Mouse (Mus musculus) midbrain, postnatal 0 days (tissue): ENCODE data around the gene Wnt7b. TPM values are rescaled to one million over a fixed set of nuclear protein-coding genes. Genes with fewer than 3 reads are reported as not detected.

Experiments used
- ATAC-seq: fragments of 200-750 bp; cut with Nextera tagmentation; 2 replicates; pipeline ENCODE4 v1.8.0; 2017; ENCODE audit warnings: moderate number of reproducible peaks, mild to moderate bottlenecking, moderate TSS enrichment, moderate library complexity; ENCODE audit not compliant: low FRiP score
- DNase-seq: peaks from one replicate; pipeline ENCODE4 v3.0.0-alpha.2; 2015; ENCODE audit warnings: low spot score
- H3K27ac ChIP-seq: fragments of 300-500 bp; sonication (generic); 2 replicates; pipeline ENCODE4 v1.5.1; 2014; ENCODE audit warnings: low read depth, mild to moderate bottlenecking, low read length, mixed read lengths
- H3K27me3 ChIP-seq: fragments of 300-500 bp; sonication (generic); 2 replicates; pipeline ENCODE4 v1.6.1; 2014; ENCODE audit warnings: low read length, control low read depth, mixed read lengths; ENCODE audit not compliant: insufficient read depth
- H3K36me3 ChIP-seq: fragments of 300-500 bp; sonication (generic); 2 replicates; pipeline ENCODE4 v1.6.1; 2014; ENCODE audit warnings: low read length, control low read depth, mixed read lengths; ENCODE audit not compliant: insufficient read depth
- H3K4me1 ChIP-seq: fragments of 300-500 bp; sonication (generic); 2 replicates; pipeline ENCODE4 v1.6.1; 2014; ENCODE audit warnings: mild to moderate bottlenecking, control low read depth, antibody characterized with exemption, low read length, mixed read lengths; ENCODE audit not compliant: insufficient read depth
- H3K4me2 ChIP-seq: fragments of 300-500 bp; sonication (generic); 2 replicates; pipeline ENCODE4 v1.6.1; 2014; ENCODE audit warnings: low read depth, mild to moderate bottlenecking, low read length, mixed read lengths; ENCODE audit not compliant: poor library complexity, severe bottlenecking
- H3K4me3 ChIP-seq: fragments of 300-500 bp; sonication (generic); 2 replicates; pipeline ENCODE4 v1.5.1; 2014; ENCODE audit warnings: low read depth, mild to moderate bottlenecking, low read length, moderate library complexity
- H3K9ac ChIP-seq: fragments of 300-500 bp; sonication (generic); replicated peaks from 2 replicates; pipeline ENCODE4 v1.6.1; 2014; ENCODE audit warnings: mild to moderate bottlenecking, low read length, moderate library complexity, mixed read lengths; ENCODE audit not compliant: poor library complexity, severe bottlenecking
- H3K9me3 ChIP-seq: fragments of 300-500 bp; sonication (generic); 2 replicates; pipeline ENCODE4 v1.6.1; 2016; ENCODE audit warnings: low read length, control low read depth
- CTCF ChIP-seq: IDR thresholded peaks from 2 replicates; pipeline ENCODE4 v1.5.1; 2016; ENCODE audit warnings: antibody characterized with exemption, mild to moderate bottlenecking
- WGBS: fragments of 180-500 bp; shearing (Covaris S2); extraction: QIAGEN DNeasy Blood & Tissue Kit; methylation state at CpG from one replicate; pipeline ENCODE4 v1.1.7; 2014; 5-methylcytosine and 5-hydroxymethylcytosine counted together
- polyA plus RNA-seq: library from polyadenylated mRNA; unstranded; fragments of >200 nt; fragmentation: Nextera tagmentation; extraction: Ambion mirVana; gene quantifications from 2 replicates; pipeline ENCODE4 v1.2.1, GENCODE M21; 2015
- total RNA-seq: library from RNA; depleted of rRNA; stranded (reverse); fragments of >200 nt; gene quantifications from 2 replicates; pipeline ENCODE4 v1.2.3, GENCODE M21; 2014

Gene Wnt7b
- total and polyA plus RNA-seq, 2 experiments from 2014 or later = 19.5 to 34.3 TPM

- Histone ChIP-seq H3K4me2 (no peak overlapping the region), H3K9me3 (no peaks in the 10 kb centered on the region), H3K4me1 (no peaks in the 10 kb centered on the region), H3K27ac (no peak overlapping the region), H3K36me3 (no peaks in the 10 kb centered on the region), H3K9ac (no peak overlapping the region), H3K4me3 (no peak overlapping the region), H3K27me3 (peaks cover 3% of the 10 kb centered on the region; the same call in 1 of the 2 replicates)
- ATAC-seq = no peak
- no peak for DNase-seq
- 72% methylated on average over 5 of the region's 5 CpGs for WGBS
- TF ChIP-seq CTCF = no peak
These were observed 27.8 kb upstream of the Wnt7b start for GRCm38 (mm10) chr15:85610120-85610519.

- H3K4me1 ChIP-seq = no peaks in the 10 kb centered on the region
- H3K4me2 ChIP-seq = no peak overlapping the region
- DNase-seq (no peak), ATAC-seq (no peak)
- peak; percentile 30 for TF ChIP-seq CTCF
- 80% methylated on average over 5 of the region's 5 CpGs for WGBS
- H3K27me3 ChIP-seq = no peaks in the 10 kb centered on the region
- no peaks in the 10 kb centered on the region for H3K9me3 ChIP-seq
- H3K36me3 ChIP-seq = no peaks in the 10 kb centered on the region
- H3K27ac ChIP-seq = no peak overlapping the region
- no peak overlapping the region for H3K4me3 ChIP-seq
- H3K9ac ChIP-seq = no peak overlapping the region
These were observed 27.2 kb upstream of the Wnt7b start for GRCm38 (mm10) chr15:85609266-85610004.

GRCm38 (mm10) chr15:85605962-85606610, 23.8 kb upstream of the Wnt7b start:
- no peaks in the 10 kb centered on the region for H3K27me3 ChIP-seq
- no peaks in the 10 kb centered on the region for H3K4me1 ChIP-seq
- ATAC-seq (no peak), DNase-seq (no peak)
- no peak overlapping the region for H3K4me2 ChIP-seq
- WGBS = 63% methylated on average over 17 of the region's 17 CpGs
- no peaks in the 10 kb centered on the region for H3K9me3 ChIP-seq
- H3K4me3 ChIP-seq = no peak overlapping the region
- no peak for TF ChIP-seq CTCF
- no peak overlapping the region for H3K9ac ChIP-seq
- H3K27ac ChIP-seq = no peak overlapping the region
- H3K36me3 ChIP-seq = no peaks in the 10 kb centered on the region

- H3K4me3 ChIP-seq = no peak overlapping the region
- H3K4me2 ChIP-seq = no peak overlapping the region
- no peak for TF ChIP-seq CTCF
- no peak overlapping the region for H3K9ac ChIP-seq
- no peak overlapping the region for H3K27ac ChIP-seq
- 88% methylated on average over 8 of the region's 8 CpGs for WGBS
- no peaks in the 10 kb centered on the region for H3K9me3 ChIP-seq
- ATAC-seq (no peak), DNase-seq (no peak)
- no peaks in the 10 kb centered on the region for H3K4me1 ChIP-seq
- no peaks in the 10 kb centered on the region for H3K27me3 ChIP-seq
- no peaks in the 10 kb centered on the region for H3K36me3 ChIP-seq
These were observed 22.7 kb upstream of the Wnt7b start for GRCm38 (mm10) chr15:85604938-85605337.

GRCm38 (mm10) chr15:85604507-85604906, 22.2 kb upstream of the Wnt7b start:
- Histone ChIP-seq H3K9me3 (no peaks in the 10 kb centered on the region), H3K27ac (no peak overlapping the region), H3K4me1 (no peaks in the 10 kb centered on the region), H3K4me2 (no peak overlapping the region), H3K4me3 (no peak overlapping the region), H3K9ac (no peak overlapping the region), H3K36me3 (no peaks in the 10 kb centered on the region), H3K27me3 (no peaks in the 10 kb centered on the region)
- ATAC-seq (no peak), DNase-seq (no peak)
- WGBS = 85% methylated on average over 4 of the region's 4 CpGs
- no peak for TF ChIP-seq CTCF

- Histone ChIP-seq H3K4me1 (no peaks in the 10 kb centered on the region), H3K27ac (no peak overlapping the region), H3K9ac (no peak overlapping the region), H3K27me3 (no peaks in the 10 kb centered on the region), H3K9me3 (no peaks in the 10 kb centered on the region), H3K4me3 (no peak overlapping the region), H3K36me3 (no peaks in the 10 kb centered on the region), H3K4me2 (no peak overlapping the region)
- TF ChIP-seq CTCF = no peak
- DNase-seq (no peak), ATAC-seq (no peak)
- WGBS = 59% methylated on average over 5 of the region's 5 CpGs
These were observed 21.1 kb upstream of the Wnt7b start for GRCm38 (mm10) chr15:85603422-85603821.
